Mouse (Mus musculus): ENCODE results near the gene Mrap2.

- TF ChIP-seq GATA1 (IDR thresholded peaks at IDR 0.05; ENCODE audit: low read length) (no peak), TAL1 (IDR thresholded peaks at IDR 0.05; ENCODE audit: low read length) (no peak)
These were observed 43.2 kb downstream of the Mrap2 start for GRCm38 (mm10) chr9:87187336-87187735.
